Mouse (Mus musculus) hindbrain, embryonic 10.5 days (tissue): Measurements from ENCODE around the gene Usp6nl. TPM values are rescaled to one million over a fixed set of nuclear protein-coding genes. Genes with fewer than 3 reads are reported as not detected.
A peak's percentile ranks its signal among the peaks of the same experiment; 100 is the strongest.

Experiments used
- DNase-seq: peaks from one replicate; pipeline ENCODE4 v3.0.0-alpha.2; 2017; ENCODE audit warnings: low spot score
- H3K27ac ChIP-seq: fragments of 300-500 bp; sonication (generic); 2 replicates; pipeline ENCODE4 v1.5.1; 2016; ENCODE audit warnings: mild to moderate bottlenecking, moderate library complexity
- H3K27me3 ChIP-seq: fragments of 300-500 bp; sonication (generic); 2 replicates; pipeline ENCODE4 v1.6.1; 2016; ENCODE audit warnings: mild to moderate bottlenecking; ENCODE audit not compliant: poor library complexity, insufficient read depth, severe bottlenecking
- H3K36me3 ChIP-seq: fragments of 300-500 bp; sonication (generic); 2 replicates; pipeline ENCODE4 v1.6.1; 2016; ENCODE audit warnings: mild to moderate bottlenecking, moderate library complexity
- H3K4me1 ChIP-seq: fragments of 300-500 bp; sonication (generic); replicated peaks from 2 replicates; pipeline ENCODE4 v1.6.1; 2016; ENCODE audit warnings: mild to moderate bottlenecking
- H3K4me3 ChIP-seq: fragments of 300-500 bp; sonication (generic); 2 replicates; pipeline ENCODE4 v1.5.1; 2016; ENCODE audit warnings: mild to moderate bottlenecking, moderate library complexity
- H3K9me3 ChIP-seq: fragments of 300-500 bp; sonication (generic); 2 replicates; pipeline ENCODE4 v1.6.1; 2016; ENCODE audit warnings: mild to moderate bottlenecking, moderate library complexity
- WGBS: fragments of 180-500 bp; shearing (Covaris S2); methylation state at CpG from one replicate; pipeline ENCODE4 v1.1.7; 2016; 5-methylcytosine and 5-hydroxymethylcytosine counted together
- polyA plus RNA-seq: library from polyadenylated mRNA; unstranded; fragments of >200 nt; fragmentation: Nextera tagmentation; extraction: Ambion mirVana; gene quantifications from 2 replicates; pipeline ENCODE4 v1.2.1, GENCODE M21; 2016

Usp6nl gene
- polyA plus RNA-seq, 1 experiment from 2014 or later = 11.6 TPM

- Histone ChIP-seq H3K4me3 (no peak overlapping the region), H3K27me3 (no peaks in the 10 kb centered on the region), H3K27ac (no peak overlapping the region), H3K4me1 (no peaks in the 10 kb centered on the region), H3K9me3 (no peaks in the 10 kb centered on the region), H3K36me3 (no peaks in the 10 kb centered on the region)
- DNase-seq = no peak
- 93% methylated on average over 10 of the region's 10 CpGs for WGBS
These were observed 9.7 kb upstream of the Usp6nl start for GRCm38 (mm10) chr2:6312764-6313163.

DNA sequence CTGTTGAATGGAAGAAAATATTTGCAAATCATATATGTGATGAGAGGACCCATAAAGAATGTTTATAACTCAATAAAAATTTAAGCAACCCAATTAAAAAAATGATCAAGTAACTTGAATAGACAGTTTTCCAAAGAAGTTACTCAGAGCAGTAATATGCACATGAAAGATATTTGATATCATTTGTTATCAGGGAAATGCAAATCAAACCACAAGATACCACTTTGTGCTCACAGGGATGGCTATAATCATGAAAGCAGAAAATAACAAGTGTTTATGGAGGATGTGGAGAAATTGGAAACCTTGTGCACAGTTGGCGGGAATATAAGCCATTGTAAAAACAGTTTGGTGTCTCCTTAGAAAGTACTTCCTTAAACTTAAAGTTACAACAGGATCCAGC, 8.7 kb upstream of the Usp6nl start:
- Histone ChIP-seq H3K9me3 (no peaks in the 10 kb centered on the region), H3K27ac (no peak overlapping the region), H3K27me3 (no peaks in the 10 kb centered on the region), H3K36me3 (no peaks in the 10 kb centered on the region), H3K4me3 (no peak overlapping the region), H3K4me1 (no peaks in the 10 kb centered on the region)
- WGBS = 91% methylated on average over 1 of the region's 1 CpGs
- DNase-seq = no peak

- H3K4me1 ChIP-seq = peaks cover 26% of the 10 kb centered on the region
- H3K36me3 ChIP-seq = no peaks in the 10 kb centered on the region
- H3K27me3 ChIP-seq = no peaks in the 10 kb centered on the region
- no peak overlapping the region for H3K4me3 ChIP-seq
- 87% methylated on average over 3 of the region's 3 CpGs for WGBS
- no peaks in the 10 kb centered on the region for H3K9me3 ChIP-seq
- DNase-seq = no peak
- H3K27ac ChIP-seq = no peak overlapping the region
These were observed 2.3 kb upstream of the Usp6nl start for GRCm38 (mm10) chr2:6320153-6320552.

GRCm38 (mm10) chr2:6321769-6322375, 595 bp upstream of the Usp6nl start:
- Histone ChIP-seq H3K4me3 (peak overlapping the region; percentile 90), H3K9me3 (no peaks in the 10 kb centered on the region), H3K27ac (peak overlapping the region; percentile 99), H3K36me3 (no peaks in the 10 kb centered on the region), H3K4me1 (peaks cover 31% of the 10 kb centered on the region), H3K27me3 (no peaks in the 10 kb centered on the region)
- DNase-seq = peak; percentile 33
- WGBS = 8% methylated on average over 9 of the region's 9 CpGs

DNA sequence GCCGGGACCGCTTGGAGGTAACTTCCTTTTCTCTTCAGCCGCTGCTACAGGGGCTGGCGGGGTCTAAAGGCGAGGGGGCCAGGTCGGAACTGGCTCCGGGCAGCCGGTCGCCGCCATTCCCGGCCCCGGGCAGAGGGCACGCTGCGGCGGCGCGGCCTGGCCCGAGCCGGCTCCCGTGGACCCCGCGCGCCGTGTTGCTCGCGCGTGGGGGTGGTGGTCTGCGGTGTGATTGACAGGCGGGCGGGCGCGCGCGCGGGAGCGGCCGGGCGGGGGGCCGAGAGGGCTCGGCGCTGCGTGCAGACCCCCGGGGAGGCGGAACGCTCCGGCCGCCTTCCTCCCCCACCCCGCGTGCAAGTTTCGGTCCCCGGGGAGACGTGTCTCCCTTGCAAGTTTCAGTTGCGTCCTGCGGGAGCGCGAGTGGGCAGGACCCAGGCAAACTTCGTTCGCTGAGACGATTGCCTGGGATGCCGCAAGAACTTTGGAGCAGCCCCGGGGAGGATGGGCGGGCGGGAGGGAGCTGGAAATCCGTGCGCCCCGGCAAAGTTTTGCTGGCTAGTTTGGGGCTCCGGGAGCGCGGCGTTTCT, 563 bp downstream of the Usp6nl start:
- Histone ChIP-seq H3K27ac (peak overlapping the region; percentile 99), H3K27me3 (no peaks in the 10 kb centered on the region), H3K4me3 (peak overlapping the region; percentile 90), H3K36me3 (no peaks in the 10 kb centered on the region), H3K9me3 (no peaks in the 10 kb centered on the region), H3K4me1 (peaks cover 31% of the 10 kb centered on the region)
- peak; percentile 61 for DNase-seq
- under 1% methylated on average over 70 of the region's 70 CpGs for WGBS

DNA sequence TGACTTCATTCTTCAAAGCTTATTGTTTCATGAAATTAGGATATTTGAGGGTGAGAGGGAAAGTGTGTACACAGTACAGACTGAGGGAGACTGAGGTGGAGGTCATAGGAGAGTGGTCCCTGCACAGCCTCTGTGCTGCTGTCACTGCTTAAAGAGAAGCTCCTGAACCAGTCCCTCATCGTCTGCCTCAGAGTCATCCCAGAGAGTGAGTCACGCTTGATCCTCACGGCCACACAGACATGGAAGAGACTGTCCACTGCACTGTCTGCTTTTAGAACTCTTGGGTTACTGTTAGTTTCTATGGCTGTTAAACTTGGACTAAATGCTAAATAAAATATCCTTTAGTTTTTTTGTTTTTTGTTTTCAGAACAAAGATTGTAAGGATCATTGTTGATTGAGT, 3.2 kb downstream of the Usp6nl start:
- Histone ChIP-seq H3K4me1 (peaks cover 34% of the 10 kb centered on the region), H3K27me3 (no peaks in the 10 kb centered on the region), H3K4me3 (no peak overlapping the region), H3K27ac (no peak overlapping the region), H3K9me3 (no peaks in the 10 kb centered on the region), H3K36me3 (no peaks in the 10 kb centered on the region)
- DNase-seq = no peak
- 61% methylated on average over 3 of the region's 3 CpGs for WGBS

GRCm38 (mm10) chr2:6328927-6329326, 6.5 kb downstream of the Usp6nl start:
- H3K4me3 ChIP-seq = no peak overlapping the region
- H3K4me1 ChIP-seq = peaks cover 26% of the 10 kb centered on the region
- no peak overlapping the region for H3K27ac ChIP-seq
- 0 out of 2 replicates have a peak, but pooled peaks cover 3% of the 10 kb centered on the region for H3K36me3 ChIP-seq
- H3K27me3 ChIP-seq = no peaks in the 10 kb centered on the region
- no peaks in the 10 kb centered on the region for H3K9me3 ChIP-seq
- WGBS = 92% methylated on average over 7 of the region's 7 CpGs
- no peak for DNase-seq

DNA sequence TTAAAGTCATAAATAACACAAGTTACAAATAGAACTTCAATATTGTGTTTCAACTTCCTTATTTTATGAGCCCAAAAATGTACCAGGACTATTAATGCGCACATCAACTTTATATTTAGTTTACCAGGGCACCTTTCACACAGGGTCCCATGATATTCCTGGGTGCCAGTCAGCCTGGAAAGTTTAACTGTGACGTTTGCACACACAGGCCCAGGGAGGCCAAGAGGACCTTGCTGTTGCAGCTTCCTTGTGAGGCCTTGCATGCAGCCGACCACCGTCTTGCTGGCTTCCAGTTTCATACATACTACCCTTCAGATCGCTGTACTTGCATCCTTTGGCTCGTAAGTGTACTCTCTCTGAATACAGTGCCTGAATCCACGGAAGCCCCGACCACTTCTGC, 8.3 kb downstream of the Usp6nl start:
- 89% methylated on average over 8 of the region's 8 CpGs for WGBS
- Histone ChIP-seq H3K27me3 (no peaks in the 10 kb centered on the region), H3K9me3 (no peaks in the 10 kb centered on the region), H3K36me3 (0 out of 2 replicates have a peak, but pooled peaks cover 3% of the 10 kb centered on the region), H3K27ac (no peak overlapping the region), H3K4me3 (no peak overlapping the region), H3K4me1 (peaks cover 22% of the 10 kb centered on the region)
- no peak for DNase-seq

DNA sequence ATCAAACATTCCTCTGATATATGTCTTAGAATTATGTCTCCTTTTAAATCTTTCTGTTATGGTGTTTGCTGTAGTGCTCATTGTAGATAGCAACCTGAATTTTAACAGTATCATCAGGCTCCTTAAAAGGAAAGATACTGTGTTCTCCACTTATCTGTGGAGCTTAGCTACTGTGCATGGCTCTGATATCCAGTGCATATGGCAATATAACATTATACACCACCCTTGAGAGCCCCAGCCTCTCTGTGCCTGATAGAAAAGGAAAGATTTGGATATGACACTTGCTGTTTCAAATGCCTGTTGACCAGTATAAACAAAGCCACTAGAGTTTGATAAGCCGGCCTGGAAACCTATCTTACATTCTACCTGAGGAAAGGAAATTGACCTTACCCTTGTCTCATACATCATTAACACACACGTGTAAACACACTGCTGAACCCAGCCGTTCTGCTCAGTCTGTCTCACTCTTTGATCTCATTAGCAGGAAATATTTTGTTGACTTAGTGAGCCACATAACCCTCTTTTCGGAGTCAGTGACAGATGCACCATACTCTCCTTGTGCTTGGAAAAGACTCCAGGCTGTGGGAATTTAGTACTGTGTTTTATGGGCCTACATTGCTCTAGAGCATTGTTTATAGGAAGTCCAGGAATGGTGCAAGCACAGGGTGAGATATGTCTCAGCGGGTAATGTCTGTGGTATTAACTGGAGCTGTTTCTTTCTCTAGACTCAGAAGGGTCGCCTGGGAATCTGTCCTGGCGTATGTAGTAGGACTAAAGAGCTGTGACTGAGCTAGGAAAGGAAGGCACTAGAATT, 9.1 kb downstream of the Usp6nl start:
- 84% methylated on average over 7 of the region's 7 CpGs for WGBS
- no peaks in the 10 kb centered on the region for H3K27me3 ChIP-seq
- H3K27ac ChIP-seq = no peak overlapping the region
- no peak for DNase-seq
- H3K36me3 ChIP-seq = 0 out of 2 replicates have a peak, but pooled peaks cover 6% of the 10 kb centered on the region
- no peaks in the 10 kb centered on the region for H3K9me3 ChIP-seq
- peaks cover 22% of the 10 kb centered on the region for H3K4me1 ChIP-seq
- H3K4me3 ChIP-seq = no peak overlapping the region

GRCm38 (mm10) chr2:6333570-6333969, 11.1 kb downstream of the Usp6nl start:
- Histone ChIP-seq H3K9me3 (no peaks in the 10 kb centered on the region), H3K27ac (no peak overlapping the region), H3K36me3 (peaks cover 14% of the 10 kb centered on the region), H3K4me1 (peaks cover 22% of the 10 kb centered on the region), H3K27me3 (no peaks in the 10 kb centered on the region), H3K4me3 (no peak overlapping the region)
- DNase-seq = no peak
- 80% methylated on average over 1 of the region's 1 CpGs for WGBS

DNA sequence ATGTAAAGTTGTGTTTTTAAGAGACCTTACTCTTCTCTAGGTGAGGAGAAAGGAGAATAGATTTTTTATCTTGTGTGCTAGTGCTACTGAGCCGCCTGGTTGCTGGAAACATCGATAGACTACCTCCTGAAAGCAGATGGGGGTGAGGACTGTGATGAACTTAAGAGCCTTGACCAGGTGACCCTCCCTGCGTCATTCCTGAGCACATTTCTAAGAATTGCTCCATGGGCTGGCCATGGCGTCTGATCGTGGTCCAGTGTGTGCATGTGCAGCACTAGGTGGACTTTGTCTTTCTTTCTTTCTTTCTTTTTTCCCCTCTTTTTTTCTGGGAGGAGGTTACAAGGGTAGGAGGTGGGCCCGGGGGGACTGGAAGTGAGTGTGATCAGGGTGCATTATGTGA, 11.5 kb downstream of the Usp6nl start:
- Histone ChIP-seq H3K4me1 (peaks cover 22% of the 10 kb centered on the region), H3K4me3 (no peak overlapping the region), H3K27ac (no peak overlapping the region), H3K9me3 (no peaks in the 10 kb centered on the region), H3K36me3 (peaks cover 14% of the 10 kb centered on the region), H3K27me3 (no peaks in the 10 kb centered on the region)
- DNase-seq = no peak
- WGBS = 91% methylated on average over 6 of the region's 6 CpGs

DNA sequence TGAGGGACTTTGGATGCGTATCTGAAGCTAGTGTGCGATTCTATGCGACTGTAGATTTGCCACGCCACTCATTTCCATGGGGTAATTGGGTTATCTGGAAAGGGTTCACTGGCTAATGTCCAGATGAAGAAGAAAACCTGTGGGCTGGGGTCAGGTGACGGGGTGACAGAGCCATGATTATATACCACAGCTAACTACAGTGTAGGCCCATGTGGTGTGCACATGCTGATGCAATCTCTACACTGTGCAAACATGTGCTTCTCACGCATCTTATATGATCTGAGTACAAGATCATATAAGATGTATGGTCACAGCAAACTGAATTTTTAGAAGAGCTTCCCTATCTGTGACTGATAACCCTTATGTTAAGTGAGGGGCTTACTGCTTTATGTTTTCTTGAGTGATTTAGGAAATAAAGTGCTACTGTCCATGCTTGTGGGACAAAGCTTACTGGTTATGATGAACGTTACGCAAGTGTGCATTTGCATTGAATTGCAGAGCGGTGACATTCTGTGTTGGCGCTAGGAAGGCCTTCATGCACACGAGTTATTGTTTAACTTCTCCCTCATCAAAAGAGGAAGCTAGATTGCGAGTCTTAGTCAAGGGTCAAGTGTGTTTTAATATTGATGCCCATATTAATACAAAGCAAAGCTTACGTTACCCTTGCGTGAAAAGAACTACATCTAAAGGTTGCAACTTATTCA, 12.7 kb downstream of the Usp6nl start:
- peaks cover 14% of the 10 kb centered on the region for H3K36me3 ChIP-seq
- no peak for DNase-seq
- H3K9me3 ChIP-seq = no peaks in the 10 kb centered on the region
- no peak overlapping the region for H3K4me3 ChIP-seq
- no peak overlapping the region for H3K27ac ChIP-seq
- H3K27me3 ChIP-seq = no peaks in the 10 kb centered on the region
- peaks cover 19% of the 10 kb centered on the region for H3K4me1 ChIP-seq
- 89% methylated on average over 14 of the region's 14 CpGs for WGBS

DNA sequence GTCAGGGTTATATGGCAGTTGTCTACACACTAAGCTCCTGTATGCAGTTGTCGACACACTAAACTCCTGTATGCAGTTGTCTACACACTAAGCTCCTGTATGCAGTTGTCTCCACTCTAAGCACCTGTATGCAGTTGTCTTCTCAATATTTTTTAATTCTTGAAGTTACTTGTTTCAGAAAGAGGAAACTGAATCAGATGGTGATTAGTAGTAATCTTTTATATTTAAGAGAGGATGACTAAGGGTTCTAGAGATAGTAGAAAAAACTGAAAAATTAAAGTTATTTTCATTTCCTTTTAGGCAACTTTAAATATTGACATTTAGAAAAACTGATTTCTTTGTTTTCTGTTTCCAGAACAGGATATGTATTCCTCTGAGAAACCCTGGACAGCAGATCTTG, 13.5 kb downstream of the Usp6nl start:
- no peak for DNase-seq
- no peak overlapping the region for H3K4me3 ChIP-seq
- no peak overlapping the region for H3K27ac ChIP-seq
- H3K9me3 ChIP-seq = no peaks in the 10 kb centered on the region
- peaks cover 19% of the 10 kb centered on the region for H3K4me1 ChIP-seq
- no peaks in the 10 kb centered on the region for H3K27me3 ChIP-seq
- WGBS = 97% methylated on average over 1 of the region's 1 CpGs
- H3K36me3 ChIP-seq = peaks cover 11% of the 10 kb centered on the region
